Mouse (Mus musculus) MEL (cell line): ENCODE data around the gene Sp9. TPM values are rescaled to one million over a fixed set of nuclear protein-coding genes. Genes with fewer than 3 reads are reported as not detected.

Experiments
- DNase-seq: peaks from one replicate; pipeline ENCODE4 v3.0.0; 2011; ENCODE audit warnings: low read depth, low spot score
- H3K27ac ChIP-seq: 2 replicates; pipeline ENCODE4 v1.5.1; 2012; ENCODE audit warnings: low read depth, mild to moderate bottlenecking, control low read depth, low read length, moderate library complexity; ENCODE audit not compliant: control insufficient read depth
- H3K27me3 ChIP-seq, 2 experiments: fragments of 150-350 bp in 1 of 2; sonication (generic) in 1 of 2; 2 replicates each; pipeline ENCODE4 v1.6.1; 2012; ENCODE audit warnings: low read length in 2 of 2, mild to moderate bottlenecking in 2 of 2, improper control_type of control experiment in 1 of 2, moderate library complexity in 1 of 2; ENCODE audit not compliant: insufficient read depth in 2 of 2, control insufficient read depth in 1 of 2
- H3K36me3 ChIP-seq, 2 experiments: 2 replicates each; pipeline ENCODE4 v1.6.1; 2012 to 2014; ENCODE audit warnings: low read length in 2 of 2, improper control_type of control experiment in 1 of 2, inconsistent platforms in 1 of 2, mild to moderate bottlenecking in 1 of 2; ENCODE audit not compliant: insufficient read depth in 2 of 2, control insufficient read depth in 1 of 2
- H3K4me1 ChIP-seq, 2 experiments: fragments of 150-350 bp in 1 of 2; sonication (generic) in 1 of 2; 2 replicates each; pipeline ENCODE4 v1.6.1; 2012; ENCODE audit warnings: low read length in 2 of 2, improper control_type of control experiment in 1 of 2, mild to moderate bottlenecking in 1 of 2; ENCODE audit not compliant: insufficient read depth in 2 of 2, control insufficient read depth in 1 of 2
- H3K4me3 ChIP-seq, 2 experiments: fragments of 150-350 bp in 1 of 2; sonication (generic) in 1 of 2; 2 replicates each; pipeline ENCODE4 v1.5.1; 2012; ENCODE audit warnings: low read depth in 2 of 2, low read length in 2 of 2, mild to moderate bottlenecking in 2 of 2, moderate library complexity in 2 of 2, control low read depth in 1 of 2, improper control_type of control experiment in 1 of 2; ENCODE audit not compliant: control insufficient read depth in 1 of 2, insufficient read depth in 1 of 2
- H3K79me2 ChIP-seq: 2 replicates; pipeline ENCODE4 v1.6.1; 2012; ENCODE audit warnings: mild to moderate bottlenecking, low read length, moderate library complexity; ENCODE audit not compliant: control insufficient read depth, poor library complexity, insufficient read depth
- H3K9ac ChIP-seq: 2 replicates; pipeline ENCODE4 v1.6.1; 2012; ENCODE audit warnings: low read depth, mild to moderate bottlenecking, control low read depth, low read length, moderate library complexity; ENCODE audit not compliant: control insufficient read depth, poor library complexity, severe bottlenecking
- H3K9me3 ChIP-seq: fragments of 150-350 bp; sonication (generic); replicated peaks from 2 replicates; pipeline ENCODE4 v1.6.1; 2012; ENCODE audit warnings: mild to moderate bottlenecking, low read length, improper control_type of control experiment, moderate library complexity; ENCODE audit not compliant: insufficient read depth
- CTCF ChIP-seq, 3 experiments: IDR thresholded peaks in 2 of 3; conservative IDR thresholded peaks in 1 of 3; 2 replicates each; pipeline ENCODE4 v1.5.1; 2011 to 2012; ENCODE audit warnings: low read length in 3 of 3, low read depth in 2 of 3, mild to moderate bottlenecking in 2 of 3, improper control_type of control experiment in 1 of 3, inconsistent platforms in 1 of 3, mixed read lengths in 1 of 3, moderate library complexity in 1 of 3; ENCODE audit not compliant: control insufficient read depth in 1 of 3, insufficient read depth in 1 of 3, poor library complexity in 1 of 3, severe bottlenecking in 1 of 3
- ELF1 ChIP-seq: IDR thresholded peaks from 2 replicates; pipeline ENCODE4 v1.6.1; 2014; ENCODE audit warnings: low read depth, mild to moderate bottlenecking, inconsistent platforms, low read length, improper control_type of control experiment, moderate library complexity
- EP300 ChIP-seq, 2 experiments: IDR thresholded peaks; 2 replicates each; pipeline ENCODE4 v1.6.1; 2011; ENCODE audit warnings: improper control_type of control experiment in 2 of 2, low read length in 2 of 2, low read depth in 1 of 2, mild to moderate bottlenecking in 1 of 2
- ETS1 ChIP-seq: IDR thresholded peaks from 2 replicates; pipeline ENCODE4 v1.6.1; 2012; ENCODE audit warnings: low read depth, mild to moderate bottlenecking, inconsistent platforms, low read length, improper control_type of control experiment, moderate library complexity
- GATA1 ChIP-seq: IDR thresholded peaks from 2 replicates; pipeline ENCODE4 v1.6.1; 2011; ENCODE audit warnings: low read depth, low read length, improper control_type of control experiment
- MAFK ChIP-seq: IDR thresholded peaks from 2 replicates; pipeline ENCODE4 v1.6.1; 2011; ENCODE audit warnings: low read depth, mild to moderate bottlenecking, low read length, improper control_type of control experiment, borderline replicate concordance
- MAZ ChIP-seq: IDR thresholded peaks from 2 replicates; pipeline ENCODE4 v1.6.1; 2012; ENCODE audit warnings: low read depth, mild to moderate bottlenecking, inconsistent platforms, low read length, improper control_type of control experiment
- MYC ChIP-seq: IDR thresholded peaks from 2 replicates; pipeline ENCODE4 v1.6.1; 2011; ENCODE audit warnings: low read depth, mild to moderate bottlenecking, low read length, improper control_type of control experiment, moderate library complexity
- NRF1 ChIP-seq: IDR thresholded peaks from 2 replicates; pipeline ENCODE4 v1.6.1; 2014; ENCODE audit warnings: low read depth, mild to moderate bottlenecking, inconsistent platforms, low read length, improper control_type of control experiment, moderate library complexity; ENCODE audit not compliant: poor library complexity, insufficient read depth, severe bottlenecking
- POLR2AphosphoS5 ChIP-seq: IDR thresholded peaks from 2 replicates; pipeline ENCODE4 v1.6.1; 2012; ENCODE audit warnings: low read depth, borderline replicate concordance, mild to moderate bottlenecking, inconsistent platforms, low read length, moderate library complexity, mixed read lengths
- RAD21 ChIP-seq: IDR thresholded peaks from 2 replicates; pipeline ENCODE4 v1.6.1; 2011; ENCODE audit warnings: mild to moderate bottlenecking, low read depth, low read length, improper control_type of control experiment
- SIN3A ChIP-seq: IDR thresholded peaks from 2 replicates; pipeline ENCODE4 v1.6.1; 2012; ENCODE audit warnings: low read length, improper control_type of control experiment, inconsistent platforms
- TAL1 ChIP-seq: IDR thresholded peaks from 2 replicates; pipeline ENCODE4 v1.6.1; 2012; ENCODE audit warnings: mild to moderate bottlenecking, inconsistent platforms, low read length, moderate library complexity, mixed read lengths
- TBP ChIP-seq: IDR thresholded peaks from 2 replicates; pipeline ENCODE4 v1.8.0; 2011; ENCODE audit warnings: low read depth, low read length, improper control_type of control experiment
- TCF12 ChIP-seq: IDR thresholded peaks from 2 replicates; pipeline ENCODE4 v1.6.1; 2014; ENCODE audit warnings: low read depth, mild to moderate bottlenecking, inconsistent platforms, low read length, improper control_type of control experiment, moderate library complexity
- USF2 ChIP-seq, 2 experiments: IDR thresholded peaks; 2 replicates each; pipeline ENCODE4 v1.6.1; 2011 to 2012; ENCODE audit warnings: improper control_type of control experiment in 2 of 2, low read length in 2 of 2, borderline replicate concordance in 1 of 2, inconsistent platforms in 1 of 2, low read depth in 1 of 2, mild to moderate bottlenecking in 1 of 2; ENCODE audit not compliant: insufficient read depth in 1 of 2
- ZC3H11A ChIP-seq: IDR thresholded peaks from 2 replicates; pipeline ENCODE4 v1.6.1; 2012; ENCODE audit warnings: low read depth, mild to moderate bottlenecking, inconsistent platforms, low read length, improper control_type of control experiment
- ZNF384 ChIP-seq: IDR thresholded peaks from 2 replicates; pipeline ENCODE4 v1.6.1; 2012; ENCODE audit warnings: low read depth, mild to moderate bottlenecking, inconsistent platforms, low read length, improper control_type of control experiment
- polyA plus RNA-seq, 2 experiments: library from polyadenylated mRNA; stranded (reverse) in 1 of 2; unstranded in 1 of 2; fragments of >175 nt in 1 of 2; fragments of >200 nt in 1 of 2; gene quantifications; 2 replicates each; pipeline versions ENCODE4 v1.2.1 to v1.2.4; 2012; ENCODE audit warnings: low replicate concordance in 2 of 2, low read depth in 1 of 2; ENCODE audit not compliant: insufficient read length in 2 of 2, insufficient read depth in 1 of 2, missing spikeins in 1 of 2
- total RNA-seq: library from RNA; depleted of rRNA; stranded (reverse); fragments of 300-350 nt; gene quantifications from 2 replicates; pipeline ENCODE4 v1.2.3, GENCODE M21; 2012

The Sp9 gene
- total and polyA plus RNA-seq, 3 experiments: 0.03 to 0.39 TPM; not detected in 1

- TF ChIP-seq EP300 (IDR thresholded peaks at IDR 0.05; ENCODE audit: low read depth in 1 of 2, low read length in 2 of 2): no peak
- TF ChIP-seq MYC: no peak
- TF ChIP-seq ELF1: peak; percentile 82
- TF ChIP-seq MAFK: no peak
Observed at GRCm38 (mm10) chr2:73312152-73313116, 40.7 kb downstream of the Sp9 start, which contains the start of the genes Scrn3 and Cir1 (continued).

- Histone ChIP-seq H3K27me3 (no peaks in the 10 kb centered on the region), H3K36me3 (peaks cover 0 to 12% of the 10 kb centered on the region in 2 experiments; a peak in 2 of 4 replicates), H3K4me3 (peak overlapping the region; percentile 58 to 62), H3K4me1 (peaks cover 0 to 4% of the 10 kb centered on the region in 2 experiments; a peak in 2 of 4 replicates), H3K79me2 (peaks cover 3% of the 10 kb centered on the region), H3K9me3 (no peaks in the 10 kb centered on the region), H3K9ac (peak overlapping the region; percentile 80), H3K27ac (peak overlapping the region; percentile 89)
- peak; percentile 87 for DNase-seq
- no peak for TF ChIP-seq ELF1
- peak; percentile 30 for TF ChIP-seq TAL1
- TF ChIP-seq ZC3H11A: no peak
- TF ChIP-seq POLR2AphosphoS5: no peak
- TF ChIP-seq GATA1: no peak; the same call in 1 of the 2 replicates
- peak; percentile 79; the same call in 1 of the 2 replicates for TF ChIP-seq TBP
- peak; percentile 58 for TF ChIP-seq ZNF384
- peak; percentile 27; the same call in 1 of the 2 replicates for TF ChIP-seq MYC
- peak; percentile 43; the same call in 1 of the 2 replicates for TF ChIP-seq ETS1
- no peak for TF ChIP-seq RAD21
- TF ChIP-seq SIN3A: peak; percentile 26; the same call in 1 of the 2 replicates
- no peak for TF ChIP-seq NRF1
Observed at GRCm38 (mm10) chr2:73313117-73313501, 41.4 kb downstream of the Sp9 start.

- H3K4me1 ChIP-seq: peaks cover 0 to 4% of the 10 kb centered on the region in 2 experiments; a peak in 2 of 4 replicates
- H3K36me3 ChIP-seq: peaks cover 0 to 12% of the 10 kb centered on the region in 2 experiments; a peak in 2 of 4 replicates
- H3K79me2 ChIP-seq: peaks cover 3% of the 10 kb centered on the region
- no peaks in the 10 kb centered on the region for H3K9me3 ChIP-seq
- no peaks in the 10 kb centered on the region for H3K27me3 ChIP-seq
- TF ChIP-seq TCF12 (no peak), CTCF (IDR thresholded peaks at IDR 0.05 in 2 of 3, conservative IDR thresholded peaks at IDR 0.05 in 1 of 3; ENCODE audit: control insufficient read depth in 1 of 3, insufficient read depth in 1 of 3, low read depth in 2 of 3, low read length in 3 of 3, poor library complexity in 1 of 3, severe bottlenecking in 1 of 3) (no peak), USF2 (IDR thresholded peaks at IDR 0.05; ENCODE audit: borderline replicate concordance in 1 of 2, insufficient read depth in 1 of 2, low read depth in 1 of 2, low read length in 2 of 2) (no peak), MAZ (no peak), ZNF384 (peak; percentile 72), TAL1 (no peak)
- no peak overlapping the region for H3K27ac ChIP-seq
- H3K9ac ChIP-seq: no peak overlapping the region
- DNase-seq: no peak
- H3K4me3 ChIP-seq: no peak overlapping the region
Observed at GRCm38 (mm10) chr2:73314311-73314710, 42.6 kb downstream of the Sp9 start.
